Mouse (Mus musculus) B cell, adult 2 months (primary cell): Measurements from ENCODE around the gene Lsm14b.

Source experiments
- DNase-seq, 2 experiments: peaks; one replicate each; pipeline ENCODE4 v3.0.0; 2022

Gene Lsm14b

GRCm38 (mm10) chr2:180024401-180025098 lies at the start of gene Lsm14b:
Gene Lsm14b (plus strand): TSS chr2:180024987.
- peak; percentile 98 to 99 for DNase-seq

- DNase-seq: peak in 1 of 2 experiments; percentile 15
These were observed 48.9 kb upstream of the Lsm14b start for GRCm38 (mm10) chr2:179975851-179976250.

DNA sequence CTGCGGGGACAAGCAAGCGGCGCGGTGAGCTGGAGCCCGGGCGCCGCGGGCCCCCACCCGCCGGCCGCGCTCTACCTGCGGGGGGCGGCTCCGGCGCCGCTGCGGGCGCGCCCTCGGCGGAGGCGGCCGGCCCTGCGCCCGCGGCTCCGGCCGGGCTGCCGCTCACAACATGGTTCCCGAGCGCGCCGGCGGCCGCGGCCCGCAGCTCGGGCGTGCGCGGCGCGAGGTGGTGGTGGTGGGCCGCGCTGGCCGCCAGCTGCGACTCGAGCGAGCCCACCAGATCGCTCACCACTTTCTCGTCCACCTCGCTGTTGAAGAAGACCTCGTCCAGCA lies 48.5 kb upstream of the Lsm14b start:
- peak in 1 of 2 experiments; percentile 18 for DNase-seq

- DNase-seq: peak; percentile 82 to 90
These were observed 48.0 kb upstream of the Lsm14b start, which contains the start of gene Taf4 for GRCm38 (mm10) chr2:179976628-179977343. Gene Taf4 (minus strand): TSS chr2:179976646.

GRCm38 (mm10) chr2:179977344-179978025 lies 47.3 kb upstream of the Lsm14b start:
- no peak for DNase-seq

- DNase-seq: no peak
These were observed 46.5 kb upstream of the Lsm14b start for GRCm38 (mm10) chr2:179978250-179978649.

GRCm38 (mm10) chr2:179979836-179980235 lies 45.0 kb upstream of the Lsm14b start:
- DNase-seq: no peak

GRCm38 (mm10) chr2:179980616-179981015 lies 44.2 kb upstream of the Lsm14b start:
- no peak for DNase-seq

- DNase-seq: no peak
These were observed 42.1 kb upstream of the Lsm14b start for GRCm38 (mm10) chr2:179982715-179983114.

DNA sequence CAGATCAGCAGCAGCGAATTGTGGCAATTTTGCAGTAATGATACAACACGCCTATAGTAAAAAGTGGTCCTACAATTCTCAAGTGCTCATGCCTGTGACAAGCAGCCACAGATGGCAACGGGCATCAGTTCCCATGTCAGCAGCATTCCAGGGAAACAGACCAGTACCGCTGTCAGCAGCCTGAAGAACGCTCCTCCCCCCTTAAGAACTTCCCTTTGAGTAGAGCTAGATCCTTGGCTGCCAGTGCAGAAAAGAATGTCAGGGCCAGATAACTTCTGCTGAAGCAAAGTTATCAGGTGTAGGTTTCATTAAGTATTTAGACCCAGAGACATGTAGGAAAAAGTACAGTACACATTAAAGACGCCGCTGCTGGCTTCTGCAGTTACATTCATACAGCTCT lies 40.0 kb upstream of the Lsm14b start:
- no peak for DNase-seq

DNA sequence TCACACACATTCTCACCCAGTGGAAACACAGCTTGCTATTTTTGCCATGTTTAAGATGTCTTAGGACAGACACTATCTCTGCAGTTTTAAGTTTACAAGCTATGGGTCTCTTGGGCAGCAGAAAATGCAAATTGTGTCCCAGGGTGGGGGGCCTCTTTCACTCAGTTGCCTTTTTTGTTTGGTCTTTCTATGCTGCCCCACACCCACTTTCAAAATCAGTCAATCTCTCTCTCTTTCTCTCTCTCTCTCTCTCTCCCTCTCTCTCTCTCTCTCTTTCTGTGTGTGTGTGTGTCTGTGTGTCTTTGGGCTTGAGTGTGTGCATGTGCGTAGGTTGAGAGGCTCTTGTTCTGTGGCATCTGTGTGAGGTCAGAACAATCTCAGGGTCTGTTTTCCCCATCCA lies 39.1 kb upstream of the Lsm14b start:
- no peak for DNase-seq

- no peak for DNase-seq
These were observed 38.3 kb upstream of the Lsm14b start for GRCm38 (mm10) chr2:179986437-179987022.

DNA sequence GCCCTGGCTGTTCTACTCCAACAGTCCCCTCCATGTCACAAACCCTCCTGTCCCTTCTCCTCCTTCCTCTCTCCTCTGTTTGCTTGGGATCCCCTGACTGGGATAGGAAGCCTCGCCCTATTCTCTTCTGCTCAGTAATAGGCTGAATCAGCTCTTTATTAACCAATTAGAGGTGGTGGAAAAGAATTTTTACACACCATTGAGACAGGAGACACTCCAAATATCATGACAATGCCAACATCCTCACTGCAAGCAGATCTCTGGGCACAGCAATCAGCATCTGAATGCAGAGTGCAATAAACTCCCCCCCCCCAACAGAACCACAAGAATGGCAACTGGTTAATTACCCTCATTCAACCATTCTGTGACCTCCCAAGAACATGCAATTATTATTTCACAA lies 35.7 kb upstream of the Lsm14b start:
- DNase-seq: no peak

DNA sequence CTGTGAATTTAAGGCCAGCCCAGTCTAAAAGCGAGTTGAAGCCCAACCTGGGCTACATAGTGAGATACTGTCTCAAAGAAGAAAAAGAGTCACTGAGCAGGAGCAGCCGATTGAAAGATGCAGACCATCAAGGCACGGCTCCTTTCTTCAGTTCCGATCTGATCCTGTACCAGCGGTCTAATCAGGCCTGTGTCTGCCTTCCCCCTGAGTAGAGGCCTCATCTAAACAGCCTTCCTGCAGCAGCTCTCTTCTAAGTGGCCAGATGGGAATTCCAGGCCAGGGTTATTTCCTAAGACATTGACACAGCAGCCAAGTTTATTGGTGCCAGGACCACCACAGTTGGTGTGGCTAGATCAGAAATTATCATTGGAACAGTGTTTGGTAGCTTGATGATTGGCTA lies 31.7 kb upstream of the Lsm14b start:
- DNase-seq: no peak

DNA sequence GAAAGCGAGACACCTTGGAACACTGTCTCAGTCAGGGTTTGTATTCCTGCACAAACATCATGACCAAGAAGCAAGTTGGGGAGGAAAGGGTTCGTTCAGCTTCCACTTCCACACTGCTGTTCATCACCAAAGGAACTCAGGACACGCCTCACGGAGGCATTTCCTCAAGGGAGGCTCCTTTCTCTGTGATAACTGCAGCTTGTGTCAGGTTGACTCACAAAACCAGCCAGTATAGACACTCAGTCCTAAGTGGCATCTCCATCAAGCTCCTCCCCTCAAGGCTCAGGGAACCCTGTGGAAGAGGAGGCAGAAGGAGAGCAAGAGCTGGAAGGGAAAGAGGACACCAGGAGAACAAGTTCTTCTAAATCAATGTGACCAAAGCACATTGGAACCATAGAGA lies 26.4 kb upstream of the Lsm14b start:
- no peak for DNase-seq

DNA sequence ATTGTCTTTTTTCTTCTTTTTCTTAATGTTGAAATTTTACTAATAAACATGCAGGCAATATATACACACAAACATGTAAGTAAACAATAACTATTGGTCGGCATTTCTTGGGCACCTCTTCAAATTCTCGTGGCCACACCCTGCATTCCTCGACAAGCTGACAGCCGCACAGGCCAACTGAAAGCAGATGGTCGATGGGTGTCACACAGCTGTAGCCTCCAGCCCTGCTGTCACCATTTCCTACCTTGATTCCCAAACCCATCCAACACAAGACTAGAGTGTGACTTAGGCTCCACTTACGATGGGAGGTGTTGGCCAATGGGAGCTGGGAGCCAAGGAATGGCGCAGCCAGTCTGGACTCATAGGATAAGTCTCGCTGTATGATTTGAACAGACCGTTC lies 23.2 kb upstream of the Lsm14b start:
- no peak for DNase-seq

GRCm38 (mm10) chr2:180005656-180006351 lies 19.0 kb upstream of the Lsm14b start:
- no peak for DNase-seq

DNA sequence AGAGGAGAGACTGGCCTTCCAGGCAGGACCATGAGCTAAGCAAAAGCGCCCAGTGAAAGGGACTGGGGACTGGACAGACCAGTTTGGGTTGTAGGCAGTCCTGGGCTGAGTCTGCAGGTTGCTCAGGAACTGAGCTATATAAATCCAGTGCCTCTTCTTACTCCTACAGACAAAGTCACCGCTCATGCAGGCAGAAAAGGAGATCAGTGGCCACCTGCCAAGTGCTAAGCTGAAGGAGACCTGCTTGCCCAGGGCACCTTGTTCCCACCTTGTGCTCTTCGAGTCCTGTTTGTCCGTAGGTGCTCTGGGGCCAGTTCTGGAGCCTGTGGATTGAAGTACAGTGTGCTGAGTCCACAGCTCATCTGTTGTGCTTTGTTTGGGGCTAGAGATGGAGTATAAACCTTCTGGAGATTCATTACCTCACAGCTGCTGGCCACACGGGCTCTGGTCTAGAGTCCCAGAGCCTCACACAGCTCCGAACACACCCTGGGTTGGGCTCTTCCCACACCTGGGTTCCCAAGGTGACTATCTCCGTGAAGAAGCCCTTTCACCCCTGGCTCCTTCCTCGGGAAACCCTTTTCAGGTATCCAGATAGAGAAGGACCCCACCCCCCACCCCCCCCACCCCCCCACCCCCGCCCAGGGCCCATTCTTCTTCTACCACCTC lies 18.3 kb upstream of the Lsm14b start:
- DNase-seq: no peak

- no peak for DNase-seq
These were observed 14.1 kb upstream of the Lsm14b start for GRCm38 (mm10) chr2:180010686-180011085.

DNA sequence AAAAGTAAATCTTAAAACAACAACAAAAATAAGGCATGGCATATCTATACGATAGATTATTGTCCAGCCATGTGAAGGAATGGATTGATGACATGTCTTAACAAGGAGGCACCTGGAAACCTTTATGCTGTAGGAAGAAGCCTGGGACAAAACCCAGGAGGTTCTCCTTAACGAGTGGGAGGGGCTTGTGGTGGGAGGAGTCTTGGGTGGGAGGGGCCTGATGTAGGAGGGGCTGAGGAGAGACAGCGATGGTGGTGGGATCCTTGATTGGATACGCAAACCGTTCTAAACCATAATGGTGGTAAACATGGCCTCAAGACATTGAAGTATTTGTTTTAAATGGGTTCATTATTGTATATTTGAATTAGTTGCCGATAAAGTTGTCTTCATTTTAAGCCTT lies 13.4 kb upstream of the Lsm14b start:
- no peak for DNase-seq

DNA sequence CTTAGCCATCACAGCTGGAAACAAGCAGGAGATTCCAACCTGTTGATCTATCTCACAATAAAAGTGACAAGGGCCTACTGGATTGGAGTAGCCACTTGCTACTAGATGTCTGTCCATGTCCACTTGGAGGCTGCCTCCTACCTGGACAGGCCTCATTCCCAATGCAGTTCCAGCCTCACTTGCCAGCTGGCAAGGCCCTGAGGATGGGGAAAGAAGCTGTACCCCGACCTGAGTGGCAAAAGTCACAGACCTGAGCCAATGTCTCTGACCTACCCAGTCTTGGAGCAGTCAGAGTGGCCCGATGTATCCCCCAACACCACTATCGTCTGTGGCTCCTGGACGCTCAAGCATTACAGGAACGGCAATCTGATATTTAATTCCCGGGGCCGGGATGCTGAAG lies 11.1 kb upstream of the Lsm14b start:
- DNase-seq: no peak

- DNase-seq: no peak
These were observed 7.2 kb upstream of the Lsm14b start for GRCm38 (mm10) chr2:180017632-180018031.
